9 mouse cellular contexts compared by ENCODE assay signal in genomic region chr16:55863149-55863815, GRCm38 (mm10). TPM values are rescaled to one million over a fixed set of nuclear protein-coding genes. Genes with fewer than 3 reads are reported as not detected.
A peak's percentile ranks its signal among the peaks of the same experiment; 100 is the strongest.
DNase-seq lines count a peak whose midpoint lies in the region; ATAC-seq and TF ChIP-seq lines count a peak whose summit lies in the region.
"Had no signal": no experiment of that assay in that cellular context is flagged by ENCODE, and none has a peak within 500 bp of the region (broad histone marks: within the 10 kb centered on the region; RNA-seq: fewer than 3 reads in every experiment).

No protein-coding gene starts in this region.

- H3K27ac ChIP-seq in ES-Bruce4 (ENCODE audit: insufficient read depth, low read length): no peak overlapping the region
- H3K27ac ChIP-seq: heart, embryonic 13.5 days had no signal

- peak; percentile 86 to 92 for ATAC-seq in hematopoietic stem cell, adult 5-6 weeks (replicated peaks in 1 of 2; ENCODE audit: insufficient read depth in 1 of 2, low FRiP score in 2 of 2, low TSS enrichment in 1 of 2, low read depth in 1 of 2, poor library complexity in 2 of 2, severe bottlenecking in 2 of 2)

- H3K36me3 ChIP-seq in ES-Bruce4 (ENCODE audit: control insufficient read depth, insufficient read depth, low read length, poor library complexity, severe bottlenecking): no peaks in the 10 kb centered on the region

- DNase-seq in brain, embryonic 14.5 days (ENCODE audit: low read depth): peak; percentile 87
- DNase-seq in fibroblast of lung, adult 2 months (ENCODE audit: low read depth): peak; percentile 51
- peak; percentile 48 to 74 for DNase-seq in layer of hippocampus, adult 8-10 months (ENCODE audit: low spot score in 2 of 2)
- DNase-seq in lung, postnatal 25 days (ENCODE audit: low spot score): peak; percentile 58
- peak; percentile 53 for DNase-seq in ovary, postnatal 36 days (ENCODE audit: low spot score)
- peak; percentile 67 for DNase-seq in thymus, postnatal 25 days

- no peaks in the 10 kb centered on the region for H3K9me3 ChIP-seq in ES-Bruce4 (replicated peaks; ENCODE audit: control insufficient read depth, insufficient read depth, low read length, poor library complexity, severe bottlenecking)
- H3K9me3 ChIP-seq: heart, embryonic 13.5 days had no signal

- no peak overlapping the region for H3K9ac ChIP-seq in ES-Bruce4 (ENCODE audit: low read depth, poor library complexity, severe bottlenecking)
- H3K9ac ChIP-seq: heart, embryonic 13.5 days had no signal

- peak; percentile 87 for TF ChIP-seq CTCF in ES-Bruce4 (IDR thresholded peaks at IDR 0.05; ENCODE audit: low read depth, low read length)
- peak; percentile 93 for TF ChIP-seq CTCF in brain, embryonic 14.5 days (IDR thresholded peaks at IDR 0.05; ENCODE audit: borderline replicate concordance, extremely low read depth, insufficient read depth, insufficient read length)

- no peak overlapping the region for H3K4me3 ChIP-seq in ES-Bruce4 (ENCODE audit: low read depth, low read length)
- H3K4me3 ChIP-seq: heart, embryonic 13.5 days had no signal

- H3K27me3 ChIP-seq in ES-Bruce4 (ENCODE audit: control insufficient read depth, insufficient read depth, low read length, poor library complexity, severe bottlenecking): no peaks in the 10 kb centered on the region
- H3K27me3 ChIP-seq: heart, embryonic 13.5 days had no signal

- TF ChIP-seq EP300 in ES-Bruce4 (IDR thresholded peaks at IDR 0.05; ENCODE audit: insufficient read depth, low read depth, low read length): no peak

- no peak for TF ChIP-seq POLR2A in ES-Bruce4 (IDR thresholded peaks at IDR 0.05; ENCODE audit: insufficient read depth, low read length)
- no peak for TF ChIP-seq POLR2A in brain, embryonic 14.5 days (IDR thresholded peaks at IDR 0.05; ENCODE audit: borderline replicate concordance, extremely low read depth, insufficient read depth, insufficient read length, poor library complexity, severe bottlenecking)

- no peaks in the 10 kb centered on the region for H3K4me1 ChIP-seq in ES-Bruce4 (ENCODE audit: control insufficient read depth, insufficient read depth, low read length)
- H3K4me1 ChIP-seq: heart, embryonic 13.5 days had no signal

RNA-seq across cellular contexts. Expression of gene Nfkbiz, which starts 24.6 kb away (rescaled TPM):
- polyA plus RNA-seq in ES-Bruce4 (2011; ENCODE audit: insufficient read depth, insufficient read length, low read depth, missing spikeins): 6.0 and 6.1 TPM in 2 replicates
- polyA plus RNA-seq in brain, embryonic 14.5 days (2012; rRNA removed): 2.5 and 2.7 TPM in 2 replicates
- total RNA-seq in hematopoietic stem cell, adult 5-6 weeks (2017): 84.1 and 85.5 TPM in 2 replicates
- total RNA-seq in layer of hippocampus, adult 8-10 months (2022): 1 to 10 TPM; 6.2 to 7.2 (median 6.5) TPM

RNA-seq across cellular contexts. Expression of gene Nxpe3, which starts 31.8 kb away (rescaled TPM):
- polyA plus RNA-seq in ES-Bruce4 (2011; ENCODE audit: insufficient read depth, insufficient read length, low read depth, missing spikeins): 4.3 and 4.5 TPM in 2 replicates
- 2.7 and 3.5 TPM in 2 replicates for polyA plus RNA-seq in brain, embryonic 14.5 days (2012; rRNA removed)
- total RNA-seq in hematopoietic stem cell, adult 5-6 weeks (2017): 12.3 and 19.0 TPM in 2 replicates
- 10 to 100 TPM; 12.6 to 13.0 (median 12.8) TPM for total RNA-seq in layer of hippocampus, adult 8-10 months (2022)

Comparison
In these comparisons a context has a peak if more than half of its experiments do, and no peak if none do; other contexts are left out.
1. RNA of gene Nfkbiz, which starts 24.6 kb away (total RNA-seq): 84.1 to 85.5 TPM in hematopoietic stem cell, adult 5-6 weeks; 6.2 to 7.2 TPM in layer of hippocampus, adult 8-10 months; every median in the first group is over 10 times any median in the second.
2. Peak in every context shown above with its lines, with median percentiles within 50 percentile points of each other: DNase-seq.